Mouse (Mus musculus) effector memory CD4-positive, alpha-beta T cell, adult 5 months (primary cell): ENCODE measurements around the gene Kat2b. TPM values are rescaled to one million over a fixed set of nuclear protein-coding genes. Genes with fewer than 3 reads are reported as not detected.

ENCODE experiments used
- polyA plus RNA-seq: library from polyadenylated mRNA; unstranded; fragments of 100-300 nt; shearing (Covaris generic); gene quantifications from one replicate; pipeline ENCODE4 v1.2.1, GENCODE M21; 2017

The Kat2b gene
- polyA plus RNA-seq = 18.5 TPM

DNA sequence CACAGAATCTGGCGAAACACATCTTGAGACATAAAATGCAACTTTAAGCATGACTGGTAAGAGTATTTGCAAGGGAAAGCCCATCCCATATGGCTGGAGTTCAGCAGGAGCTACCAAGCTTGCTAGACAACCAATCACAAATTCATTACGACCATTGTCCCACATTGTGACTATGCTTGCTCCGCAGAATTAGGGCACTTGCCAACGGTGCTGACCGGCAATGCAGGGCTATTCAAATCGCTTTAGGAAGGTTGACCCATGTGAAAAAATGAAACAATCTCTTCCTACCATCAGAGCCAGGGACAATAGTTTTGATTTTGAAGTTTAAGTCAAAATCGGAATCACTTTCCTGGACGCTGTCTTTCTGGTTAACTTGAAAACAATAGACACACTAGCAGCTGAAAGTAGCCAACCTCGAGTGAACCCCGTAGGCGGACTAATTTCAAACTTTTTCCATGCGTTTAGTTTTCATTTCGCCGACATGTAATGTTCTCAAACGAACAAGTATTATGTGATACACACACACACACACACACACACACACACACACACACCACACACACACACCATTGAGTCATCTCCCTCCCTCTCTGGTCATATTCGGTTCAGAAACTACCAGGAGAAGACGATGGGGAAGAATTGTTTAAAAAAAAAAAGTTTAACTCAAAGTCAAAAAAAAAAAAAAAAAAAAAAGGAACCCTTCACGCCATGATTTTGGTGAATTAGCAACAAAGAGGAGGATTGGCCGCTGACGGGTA lies at the start of gene Kat2b:
Gene Kat2b, plus strand, starts transcription at position 701 of the 758 bp plus-strand sequence.

DNA sequence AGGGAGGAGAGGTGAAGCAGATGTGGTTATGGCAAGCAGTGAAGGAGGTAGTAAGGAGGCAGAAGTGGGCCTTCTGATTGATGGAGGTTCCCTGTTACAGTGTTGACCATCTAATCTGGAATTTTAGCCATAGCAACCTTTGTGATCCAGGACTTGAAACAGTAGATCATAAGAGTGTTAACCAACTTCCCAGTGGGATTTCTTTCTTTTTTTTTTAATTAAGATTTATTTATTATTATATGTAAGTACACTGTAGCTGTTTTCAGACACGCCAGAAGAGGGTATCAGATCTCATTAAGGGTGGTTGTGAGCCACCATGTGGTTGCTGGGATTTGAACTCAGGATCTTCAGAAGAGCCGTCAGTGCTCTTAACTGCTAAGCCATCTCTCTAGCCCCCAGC lies 27.3 kb upstream of the Kat2b start, which contains the start of gene Pp2d1:
Gene Pp2d1, minus strand, starts transcription at position 101 of the 400 bp plus-strand sequence.

GRCm38 (mm10) chr17:53688877-53689802 lies 122.5 kb downstream of the Kat2b start, which contains the start of gene Sgo1:
Gene Sgo1 (minus strand): TSS chr17:53689333.

Other genes starting within 250 kb of the Kat2b start
- gene Efhb, start 103.5 kb upstream of the Kat2b start, polyA plus RNA-seq = 0.14 TPM
- 172 TPM for gene Rab5a, start 87.6 kb upstream of the Kat2b start, polyA plus RNA-seq
- gene Pp2d1, start 27.4 kb upstream of the Kat2b start, polyA plus RNA-seq = 0.51 TPM
- gene Sgo1, start 122.5 kb downstream of the Kat2b start, polyA plus RNA-seq = not detected